Mouse (Mus musculus): ENCODE data around the gene Mtcl1. TPM values are rescaled to one million over a fixed set of nuclear protein-coding genes. Genes with fewer than 3 reads are reported as not detected.

The Mtcl1 gene
- polyA plus RNA-seq, 1 experiment from 2014 or later, result 1.1 TPM

DNA sequence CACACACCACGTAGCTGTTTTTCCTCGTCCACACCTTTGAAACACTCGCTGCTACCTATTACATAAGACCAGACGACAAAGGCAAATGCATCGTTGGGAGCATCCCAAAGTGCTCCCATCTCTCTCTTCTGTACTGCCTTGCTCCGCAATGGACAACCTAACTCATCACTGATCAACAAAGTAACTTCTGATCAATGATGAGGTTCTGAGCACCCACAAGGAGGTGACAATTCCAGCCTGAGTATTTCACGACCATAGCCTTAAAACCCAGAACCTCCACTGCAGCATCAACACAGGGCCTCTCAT lies 2.6 kb downstream of the Mtcl1 start:
- 66% methylated on average over 7 of the region's 7 CpGs for WGBS
- no peak overlapping the region for H3K27ac ChIP-seq (replicated peaks in 1 of 2; ENCODE audit: control insufficient read depth in 1 of 2, insufficient read depth in 1 of 2, low read depth in 2 of 2, low read length in 2 of 2)
- no peak overlapping the region for H3K9ac ChIP-seq (ENCODE audit: low read length)
- no peak for ATAC-seq (ENCODE audit: insufficient number of reproducible peaks, insufficient read depth, low FRiP score, low read depth)
- H3K9me3 ChIP-seq (ENCODE audit: control insufficient read depth, low read length), result no peaks in the 10 kb centered on the region
- H3K4me2 ChIP-seq (ENCODE audit: low read length), result no peak overlapping the region
- H3K27me3 ChIP-seq (ENCODE audit: control insufficient read depth, insufficient read depth, low read length), result peaks cover 23% of the 10 kb centered on the region; the same call in 1 of the 2 replicates
- peaks cover 7 to 16% of the 10 kb centered on the region in 2 experiments; a peak in 3 of 4 replicates for H3K4me1 ChIP-seq (ENCODE audit: control insufficient read depth in 2 of 2, insufficient read depth in 2 of 2, low read length in 2 of 2)
- no peak overlapping the region for H3K4me3 ChIP-seq (ENCODE audit: control insufficient read depth in 1 of 2, insufficient read depth in 1 of 2, low read depth in 1 of 2, low read length in 2 of 2)
- no peaks in the 10 kb centered on the region for H3K36me3 ChIP-seq (ENCODE audit: control insufficient read depth, insufficient read depth, low read length)

GRCm38 (mm10) chr17:66446196-66447006 lies 3.1 kb downstream of the Mtcl1 start:
- H3K9me3 ChIP-seq (ENCODE audit: control insufficient read depth, low read length), result no peaks in the 10 kb centered on the region
- peaks cover 20% of the 10 kb centered on the region; the same call in 1 of the 2 replicates for H3K27me3 ChIP-seq (ENCODE audit: control insufficient read depth, insufficient read depth, low read length)
- H3K36me3 ChIP-seq (ENCODE audit: control insufficient read depth, insufficient read depth, low read length), result no peaks in the 10 kb centered on the region
- no peak for ATAC-seq (ENCODE audit: insufficient number of reproducible peaks, insufficient read depth, low FRiP score, low read depth)
- H3K4me2 ChIP-seq (ENCODE audit: low read length), result no peak overlapping the region
- H3K4me3 ChIP-seq (ENCODE audit: control insufficient read depth in 1 of 2, insufficient read depth in 1 of 2, low read depth in 1 of 2, low read length in 2 of 2), result no peak overlapping the region
- no peak overlapping the region for H3K9ac ChIP-seq (ENCODE audit: low read length)
- WGBS, result 72% methylated on average over 7 of the region's 7 CpGs
- H3K4me1 ChIP-seq (ENCODE audit: control insufficient read depth in 2 of 2, insufficient read depth in 2 of 2, low read length in 2 of 2), result peaks cover 7 to 16% of the 10 kb centered on the region in 2 experiments; a peak in 3 of 4 replicates
- no peak overlapping the region for H3K27ac ChIP-seq (replicated peaks in 1 of 2; ENCODE audit: control insufficient read depth in 1 of 2, insufficient read depth in 1 of 2, low read depth in 2 of 2, low read length in 2 of 2)

GRCm38 (mm10) chr17:66444059-66444700 lies 5.4 kb downstream of the Mtcl1 start:
- Histone ChIP-seq H3K9ac (ENCODE audit: low read length) (no peak overlapping the region), H3K9me3 (ENCODE audit: control insufficient read depth, low read length) (no peaks in the 10 kb centered on the region), H3K36me3 (ENCODE audit: control insufficient read depth, insufficient read depth, low read length) (no peaks in the 10 kb centered on the region), H3K4me2 (ENCODE audit: low read length) (no peak overlapping the region), H3K4me3 (ENCODE audit: control insufficient read depth in 1 of 2, insufficient read depth in 1 of 2, low read depth in 1 of 2, low read length in 2 of 2) (no peak overlapping the region), H3K27me3 (ENCODE audit: control insufficient read depth, insufficient read depth, low read length) (peaks cover 16% of the 10 kb centered on the region; the same call in 1 of the 2 replicates), H3K27ac (replicated peaks in 1 of 2; ENCODE audit: control insufficient read depth in 1 of 2, insufficient read depth in 1 of 2, low read depth in 2 of 2, low read length in 2 of 2) (no peak overlapping the region), H3K4me1 (ENCODE audit: control insufficient read depth in 2 of 2, insufficient read depth in 2 of 2, low read length in 2 of 2) (peaks cover 4 to 6% of the 10 kb centered on the region in 2 experiments; a peak in 3 of 4 replicates)
- WGBS, result 69% methylated on average over 9 of the region's 9 CpGs
- ATAC-seq (ENCODE audit: insufficient number of reproducible peaks, insufficient read depth, low FRiP score, low read depth), result no peak

DNA sequence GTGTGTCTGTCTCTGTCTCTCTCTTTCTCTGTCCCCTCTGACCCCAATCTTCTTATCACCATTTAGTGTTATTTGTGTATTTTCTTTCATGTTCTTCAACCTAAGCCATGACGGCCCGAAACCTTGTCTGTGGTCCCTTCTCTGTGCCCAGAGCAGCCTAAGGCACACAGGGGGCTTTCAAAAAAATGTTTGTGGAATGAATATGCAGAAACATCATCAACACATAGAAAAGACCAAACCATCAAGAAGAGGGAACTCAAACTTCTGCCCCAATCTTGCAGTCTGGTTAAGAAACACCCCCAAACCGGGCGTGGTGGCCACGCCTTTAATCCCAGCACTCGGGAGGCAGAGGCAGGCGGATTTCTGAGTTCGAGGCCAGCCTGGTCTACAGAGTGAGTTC lies 9.7 kb downstream of the Mtcl1 start:
- 74% methylated on average over 8 of the region's 8 CpGs for WGBS
- Histone ChIP-seq H3K4me3 (ENCODE audit: control insufficient read depth in 1 of 2, insufficient read depth in 1 of 2, low read depth in 1 of 2, low read length in 2 of 2) (no peak overlapping the region), H3K36me3 (ENCODE audit: control insufficient read depth, insufficient read depth, low read length) (0 out of 2 replicates have a peak, but pooled peaks cover 4% of the 10 kb centered on the region), H3K27ac (replicated peaks in 1 of 2; ENCODE audit: control insufficient read depth in 1 of 2, insufficient read depth in 1 of 2, low read depth in 2 of 2, low read length in 2 of 2) (no peak overlapping the region), H3K27me3 (ENCODE audit: control insufficient read depth, insufficient read depth, low read length) (no peaks in the 10 kb centered on the region), H3K9me3 (ENCODE audit: control insufficient read depth, low read length) (no peaks in the 10 kb centered on the region), H3K4me1 (ENCODE audit: control insufficient read depth in 2 of 2, insufficient read depth in 2 of 2, low read length in 2 of 2) (no peaks in the 10 kb centered on the region; a peak in 1 of 4 replicates), H3K9ac (ENCODE audit: low read length) (no peak overlapping the region), H3K4me2 (ENCODE audit: low read length) (no peak overlapping the region)
- ATAC-seq (ENCODE audit: insufficient number of reproducible peaks, insufficient read depth, low FRiP score, low read depth), result no peak

DNA sequence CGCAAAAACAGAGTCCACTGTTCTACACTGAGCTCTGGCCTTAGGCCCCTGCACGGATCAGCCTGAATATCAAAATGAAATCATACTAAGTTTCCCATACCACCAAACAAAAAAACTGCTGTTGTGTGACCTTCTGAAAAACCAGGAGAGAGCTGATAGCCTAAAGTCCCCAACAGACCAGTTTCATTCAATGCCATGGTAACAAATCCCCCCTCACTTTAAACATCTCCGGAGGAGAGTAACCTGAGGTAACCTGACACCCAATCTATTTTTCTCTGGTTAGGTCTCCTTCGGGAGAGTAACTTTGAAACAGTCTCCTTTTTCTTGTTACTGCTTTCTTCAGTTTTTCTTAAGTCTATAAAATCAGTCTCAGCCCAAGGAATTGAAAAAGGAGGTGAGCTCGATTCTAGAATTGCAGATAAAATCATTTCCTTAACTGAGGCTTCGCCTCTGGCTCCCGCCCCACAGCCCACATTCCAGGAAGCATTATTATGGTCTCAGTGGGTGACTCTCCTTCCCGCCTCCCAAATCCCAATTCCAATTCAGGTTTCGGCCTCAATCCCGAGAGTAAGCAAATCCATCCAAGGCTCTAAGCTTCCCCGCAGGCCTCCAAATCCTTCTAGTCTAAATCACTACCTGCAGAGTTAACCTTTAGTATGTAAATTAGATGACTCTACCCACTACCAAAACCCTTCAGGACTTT lies 10.3 kb downstream of the Mtcl1 start:
- no peaks in the 10 kb centered on the region for H3K9me3 ChIP-seq (ENCODE audit: control insufficient read depth, low read length)
- 0 out of 2 replicates have a peak, but pooled peaks cover 4% of the 10 kb centered on the region for H3K36me3 ChIP-seq (ENCODE audit: control insufficient read depth, insufficient read depth, low read length)
- no peak overlapping the region for H3K27ac ChIP-seq (replicated peaks in 1 of 2; ENCODE audit: control insufficient read depth in 1 of 2, insufficient read depth in 1 of 2, low read depth in 2 of 2, low read length in 2 of 2)
- H3K4me2 ChIP-seq (ENCODE audit: low read length), result no peak overlapping the region
- ATAC-seq (ENCODE audit: insufficient number of reproducible peaks, insufficient read depth, low FRiP score, low read depth), result no peak
- H3K9ac ChIP-seq (ENCODE audit: low read length), result no peak overlapping the region
- H3K4me1 ChIP-seq (ENCODE audit: control insufficient read depth in 2 of 2, insufficient read depth in 2 of 2, low read length in 2 of 2), result no peaks in the 10 kb centered on the region; a peak in 1 of 4 replicates
- no peaks in the 10 kb centered on the region for H3K27me3 ChIP-seq (ENCODE audit: control insufficient read depth, insufficient read depth, low read length)
- WGBS, result 36% methylated on average over 11 of the region's 11 CpGs
- no peak overlapping the region for H3K4me3 ChIP-seq (ENCODE audit: control insufficient read depth in 1 of 2, insufficient read depth in 1 of 2, low read depth in 1 of 2, low read length in 2 of 2)

GRCm38 (mm10) chr17:66438137-66438536 lies 11.4 kb downstream of the Mtcl1 start:
- H3K27ac ChIP-seq (replicated peaks in 1 of 2; ENCODE audit: control insufficient read depth in 1 of 2, insufficient read depth in 1 of 2, low read depth in 2 of 2, low read length in 2 of 2), result no peak overlapping the region
- ATAC-seq (ENCODE audit: insufficient number of reproducible peaks, insufficient read depth, low FRiP score, low read depth), result no peak
- 83% methylated on average over 12 of the region's 12 CpGs for whole genome bisulfite sequencing

DNA sequence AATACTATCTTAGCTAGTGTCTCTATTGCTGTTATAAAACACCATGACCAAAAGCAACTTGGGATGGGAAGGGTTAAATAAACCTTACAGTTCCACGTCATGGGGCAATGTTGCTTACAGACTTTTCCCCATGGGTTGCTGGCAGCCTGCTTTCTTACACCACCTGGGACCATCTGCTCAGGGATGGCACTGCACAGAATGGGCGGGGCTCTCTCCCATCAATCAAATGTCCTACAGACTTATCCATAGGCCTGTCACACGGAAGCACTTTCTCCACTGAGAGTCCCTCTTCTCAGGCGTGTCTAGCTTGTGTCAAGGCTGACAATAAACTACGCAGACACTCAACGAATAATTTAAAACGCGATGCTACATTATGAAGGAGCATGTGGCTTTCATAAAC lies 12.7 kb downstream of the Mtcl1 start:
- Histone ChIP-seq H3K4me2 (ENCODE audit: low read length) (no peak overlapping the region), H3K36me3 (ENCODE audit: control insufficient read depth, insufficient read depth, low read length) (0 out of 2 replicates have a peak, but pooled peaks cover 4% of the 10 kb centered on the region), H3K9me3 (ENCODE audit: control insufficient read depth, low read length) (no peaks in the 10 kb centered on the region), H3K9ac (ENCODE audit: low read length) (no peak overlapping the region), H3K27me3 (ENCODE audit: control insufficient read depth, insufficient read depth, low read length) (no peaks in the 10 kb centered on the region), H3K4me1 (ENCODE audit: control insufficient read depth in 2 of 2, insufficient read depth in 2 of 2, low read length in 2 of 2) (no peaks in the 10 kb centered on the region), H3K27ac (replicated peaks in 1 of 2; ENCODE audit: control insufficient read depth in 1 of 2, insufficient read depth in 1 of 2, low read depth in 2 of 2, low read length in 2 of 2) (no peak overlapping the region), H3K4me3 (ENCODE audit: control insufficient read depth in 1 of 2, insufficient read depth in 1 of 2, low read depth in 1 of 2, low read length in 2 of 2) (no peak overlapping the region)
- 82% methylated on average over 8 of the region's 8 CpGs for WGBS
- no peak for ATAC-seq (ENCODE audit: insufficient number of reproducible peaks, insufficient read depth, low FRiP score, low read depth)

More at GRCm38 (mm10) chr17:66438137-66438536, 11.4 kb downstream of the Mtcl1 start:
- Histone ChIP-seq H3K4me1 (ENCODE audit: control insufficient read depth in 2 of 2, insufficient read depth in 2 of 2, low read length in 2 of 2) (no peaks in the 10 kb centered on the region), H3K4me3 (ENCODE audit: control insufficient read depth in 1 of 2, insufficient read depth in 1 of 2, low read depth in 1 of 2, low read length in 2 of 2) (no peak overlapping the region), H3K9ac (ENCODE audit: low read length) (no peak overlapping the region), H3K36me3 (ENCODE audit: control insufficient read depth, insufficient read depth, low read length) (0 out of 2 replicates have a peak, but pooled peaks cover 4% of the 10 kb centered on the region), H3K27me3 (ENCODE audit: control insufficient read depth, insufficient read depth, low read length) (no peaks in the 10 kb centered on the region), H3K9me3 (ENCODE audit: control insufficient read depth, low read length) (no peaks in the 10 kb centered on the region), H3K4me2 (ENCODE audit: low read length) (no peak overlapping the region)

Measured in heart, embryonic 14.5 days (tissue).